ENCODE assay signal across 16 mouse cellular contexts in genomic region chr1:166942201-166942600, GRCm38 (mm10).
"Had no signal": no experiment of that assay in that cellular context is flagged by ENCODE, and none has a peak within 500 bp of the region (broad histone marks: within the 10 kb centered on the region; RNA-seq: fewer than 3 reads in every experiment).

No protein-coding gene starts in this region.

- H3K27ac ChIP-seq: limb, embryonic 10.5 days; limb, embryonic 13.5 days; liver, embryonic 12.5 days; liver, embryonic 15.5 days; lung, embryonic 15.5 days; stomach, postnatal 0 days had no signal

- H3K4me3 ChIP-seq: limb, embryonic 10.5 days; limb, embryonic 13.5 days; liver, embryonic 12.5 days; liver, embryonic 15.5 days; lung, embryonic 15.5 days had no signal

- H3K36me3 ChIP-seq: limb, embryonic 10.5 days; limb, embryonic 13.5 days; liver, embryonic 12.5 days; liver, embryonic 15.5 days; lung, embryonic 15.5 days had no signal

- H3K27me3 ChIP-seq: limb, embryonic 13.5 days; liver, embryonic 12.5 days; liver, embryonic 15.5 days; lung, embryonic 15.5 days had no signal

- H3K9me3 ChIP-seq: limb, embryonic 10.5 days; limb, embryonic 13.5 days; liver, embryonic 12.5 days; liver, embryonic 15.5 days; lung, embryonic 15.5 days had no signal

- DNase-seq: kidney, adult 9 months; kidney, postnatal 14 days; kidney, postnatal 4 days; layer of hippocampus, adult 9-11 months; liver; lung, adult 18-20 months; lung, postnatal 10 days; lung, postnatal 36 days; midbrain, embryonic 14.5 days; thymus, postnatal 25 days had no signal

- ATAC-seq: liver, embryonic 12.5 days had no signal

- H3K4me1 ChIP-seq: limb, embryonic 10.5 days; limb, embryonic 13.5 days; liver, embryonic 12.5 days; liver, embryonic 15.5 days; lung, embryonic 15.5 days had no signal
